Mouse (Mus musculus): ENCODE data around the gene Rabepk. TPM values are rescaled to one million over a fixed set of nuclear protein-coding genes. Genes with fewer than 3 reads are reported as not detected.
A peak's percentile ranks its signal among the peaks of the same experiment; 100 is the strongest.

Gene Rabepk
- polyA plus RNA-seq, 1 experiment from 2014 or later = 26.0 TPM

DNA sequence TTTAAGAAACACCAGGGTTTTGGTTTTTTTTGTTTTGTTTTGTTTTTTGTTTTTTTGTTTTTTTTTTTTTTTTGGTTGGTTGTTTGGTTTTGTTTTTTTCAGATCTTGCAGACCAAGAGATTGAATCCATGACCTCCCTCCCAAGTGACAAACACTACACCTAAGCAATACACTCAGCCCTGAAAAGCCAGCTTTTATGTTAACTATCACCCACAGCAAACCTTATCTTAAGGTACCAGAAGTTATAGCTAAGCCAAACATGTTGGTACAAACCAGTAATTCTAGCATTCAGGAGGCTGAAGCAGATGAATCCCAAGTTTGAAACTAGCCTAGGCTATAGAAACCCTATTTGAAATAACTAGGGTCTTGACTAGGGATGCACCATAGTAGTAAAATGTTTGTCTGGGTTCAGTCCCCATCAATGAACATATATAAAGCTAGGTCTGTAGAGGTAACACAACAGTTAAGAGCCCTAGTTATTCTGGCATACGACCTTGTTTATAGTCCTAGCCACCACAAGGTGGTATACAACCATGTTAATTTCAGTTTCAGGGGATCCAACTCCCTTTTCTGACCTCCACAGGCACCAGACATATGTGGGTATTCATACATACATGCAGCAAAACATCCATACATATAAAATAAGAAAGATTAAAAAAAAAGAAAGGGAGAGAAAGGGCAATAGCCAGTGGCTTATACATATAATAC lies 59.9 kb downstream of the Rabepk start:
- H3K4me3 ChIP-seq = no peak overlapping the region
- peak; percentile 77; the same call in 1 of the 2 replicates for ATAC-seq (ENCODE audit: insufficient number of reproducible peaks, low FRiP score)
- no peak overlapping the region for H3K9ac ChIP-seq
- H3K36me3 ChIP-seq = peaks cover 6% of the 10 kb centered on the region; the same call in 1 of the 2 replicates
- H3K9me3 ChIP-seq (replicated peaks) = no peaks in the 10 kb centered on the region
- no peaks in the 10 kb centered on the region for H3K27me3 ChIP-seq (replicated peaks)
- 58% methylated on average over 1 of the region's 1 CpGs for WGBS
- peak overlapping the region; percentile 27; the same call in 1 of the 2 replicates for H3K27ac ChIP-seq (ENCODE audit: poor library complexity, severe bottlenecking)
- H3K4me1 ChIP-seq (replicated peaks) = peaks cover 17% of the 10 kb centered on the region
- H3K4me2 ChIP-seq = no peak overlapping the region

DNA sequence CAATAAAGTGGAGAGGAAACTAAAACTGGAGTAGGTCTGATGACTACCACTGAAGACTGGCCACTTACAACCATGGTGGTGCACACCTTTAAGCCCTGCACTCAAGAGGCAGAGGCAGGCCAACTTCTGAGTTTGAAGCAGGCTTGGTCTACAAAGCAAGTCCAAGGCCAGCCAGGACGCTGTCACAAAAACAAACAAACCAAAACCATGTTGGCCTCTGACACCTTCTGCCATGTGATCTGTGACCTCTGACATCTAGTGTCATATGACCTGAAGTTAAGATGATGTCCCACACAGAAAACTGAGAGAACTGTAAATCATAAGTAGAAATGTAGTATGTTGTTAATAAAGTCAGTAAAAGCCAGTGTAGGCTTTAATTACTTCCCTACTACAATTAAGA lies 61.8 kb downstream of the Rabepk start:
- H3K9me3 ChIP-seq (replicated peaks) = no peaks in the 10 kb centered on the region
- H3K27ac ChIP-seq (ENCODE audit: poor library complexity, severe bottlenecking) = no peak overlapping the region
- H3K4me1 ChIP-seq (replicated peaks) = peaks cover 18% of the 10 kb centered on the region
- H3K4me3 ChIP-seq = no peak overlapping the region
- no peak overlapping the region for H3K4me2 ChIP-seq
- H3K36me3 ChIP-seq = peaks cover 5% of the 10 kb centered on the region; the same call in 1 of the 2 replicates
- no peak overlapping the region for H3K9ac ChIP-seq
- H3K27me3 ChIP-seq (replicated peaks) = no peaks in the 10 kb centered on the region
- WGBS = 86% methylated on average over 1 of the region's 1 CpGs
- no peak for ATAC-seq (ENCODE audit: insufficient number of reproducible peaks, low FRiP score)

DNA sequence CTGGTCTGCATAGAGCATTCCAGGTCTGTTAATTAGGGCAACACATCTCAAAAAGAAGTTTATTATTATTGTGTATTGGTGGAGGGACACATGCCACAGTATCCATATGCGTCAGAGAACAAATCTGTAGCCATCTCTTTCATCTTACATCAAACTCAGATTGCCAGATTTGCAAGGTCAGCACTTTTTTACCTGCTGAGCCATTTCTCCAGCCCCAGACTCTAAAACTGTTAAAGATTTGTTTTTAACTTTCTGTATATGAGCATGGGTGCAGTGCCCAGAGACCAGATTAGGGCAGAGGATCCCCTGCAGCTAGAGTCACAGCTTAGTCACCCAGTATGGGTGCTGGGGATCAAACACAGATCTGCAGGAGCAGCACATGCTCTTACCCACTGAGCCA lies 63.1 kb downstream of the Rabepk start:
- ATAC-seq (ENCODE audit: insufficient number of reproducible peaks, low FRiP score) = no peak
- H3K4me1 ChIP-seq (replicated peaks) = peaks cover 11% of the 10 kb centered on the region
- H3K27me3 ChIP-seq (replicated peaks) = no peaks in the 10 kb centered on the region
- no peak overlapping the region for H3K4me3 ChIP-seq
- no peak overlapping the region for H3K27ac ChIP-seq (ENCODE audit: poor library complexity, severe bottlenecking)
- no peaks in the 10 kb centered on the region for H3K9me3 ChIP-seq (replicated peaks)
- peaks cover 5% of the 10 kb centered on the region; the same call in 1 of the 2 replicates for H3K36me3 ChIP-seq
- 90% methylated on average over 1 of the region's 1 CpGs for WGBS
- H3K9ac ChIP-seq = no peak overlapping the region
- H3K4me2 ChIP-seq = no peak overlapping the region

Other genes with a start within 250 kb of the Rabepk start
- 78.5 and 81.3 TPM in 2 replicates for gene Gapvd1, start 44.7 kb downstream of the Rabepk start, polyA plus RNA-seq (2016; fragmentation: Nextera tagmentation; extraction: Ambion mirVana)
- gene Hspa5, start 27.9 kb downstream of the Rabepk start, polyA plus RNA-seq (2016; fragmentation: Nextera tagmentation; extraction: Ambion mirVana) = 916 and 917 TPM in 2 replicates
- gene Fbxw2, start 26.4 kb upstream of the Rabepk start, polyA plus RNA-seq (2016; fragmentation: Nextera tagmentation; extraction: Ambion mirVana) = 60.1 and 66.9 TPM in 2 replicates
- gene Gm34653, start 33.1 kb upstream of the Rabepk start, polyA plus RNA-seq (2016; fragmentation: Nextera tagmentation; extraction: Ambion mirVana) = not detected in 2 replicates
- not detected in 2 replicates for gene Cutal, start 74.5 kb upstream of the Rabepk start, polyA plus RNA-seq (2016; fragmentation: Nextera tagmentation; extraction: Ambion mirVana)
- 59.7 and 60.0 TPM in 2 replicates for gene Psmd5, start 75.1 kb upstream of the Rabepk start, polyA plus RNA-seq (2016; fragmentation: Nextera tagmentation; extraction: Ambion mirVana)
- 2.6 and 3.2 TPM in 2 replicates for gene Phf19, start 114.1 kb upstream of the Rabepk start, polyA plus RNA-seq (2016; fragmentation: Nextera tagmentation; extraction: Ambion mirVana)
- gene Traf1, start 161.9 kb upstream of the Rabepk start, polyA plus RNA-seq (2016; fragmentation: Nextera tagmentation; extraction: Ambion mirVana) = 1.2 and 1.3 TPM in 2 replicates